Mouse (Mus musculus) limb, embryonic 14.5 days (tissue): Measurements from ENCODE around the gene Kif1b. TPM values are rescaled to one million over a fixed set of nuclear protein-coding genes. Genes with fewer than 3 reads are reported as not detected.
A peak's percentile ranks its signal among the peaks of the same experiment; 100 is the strongest.
"Not testable (repeated sequence)": the region's sequence is repeated elsewhere in the genome, so short reads cannot be mapped to it uniquely, and the experiment has no call there.

Source experiments
- ATAC-seq: fragments of 200-750 bp; cut with Nextera tagmentation; 2 replicates; pipeline ENCODE4 v1.8.0; 2017; ENCODE audit warnings: low read depth, moderate number of reproducible peaks, moderate TSS enrichment; ENCODE audit not compliant: low FRiP score
- DNase-seq: peaks from one replicate; pipeline ENCODE4 v3.0.0-alpha.2; 2015; ENCODE audit warnings: low spot score
- H3K27ac ChIP-seq: fragments of 300-500 bp; sonication (generic); replicated peaks from 2 replicates; pipeline ENCODE4 v1.5.1; 2014; ENCODE audit warnings: low read depth, mild to moderate bottlenecking, low read length, moderate library complexity, mixed read lengths
- H3K27me3 ChIP-seq: fragments of 300-500 bp; sonication (generic); 2 replicates; pipeline ENCODE4 v1.6.1; 2014; ENCODE audit warnings: low read length, mixed read lengths; ENCODE audit not compliant: control insufficient read depth, insufficient read depth
- H3K36me3 ChIP-seq: fragments of 300-500 bp; sonication (generic); 2 replicates; pipeline ENCODE4 v1.6.1; 2014; ENCODE audit warnings: mild to moderate bottlenecking, low read length, moderate library complexity, mixed read lengths; ENCODE audit not compliant: control insufficient read depth, insufficient read depth
- H3K4me1 ChIP-seq: fragments of 300-500 bp; sonication (generic); 2 replicates; pipeline ENCODE4 v1.6.1; 2014; ENCODE audit warnings: antibody characterized with exemption, low read length, mixed read lengths; ENCODE audit not compliant: control insufficient read depth, insufficient read depth
- H3K4me2 ChIP-seq: fragments of 300-500 bp; sonication (generic); replicated peaks from 2 replicates; pipeline ENCODE4 v1.6.1; 2014; ENCODE audit warnings: low read depth, mild to moderate bottlenecking, low read length, moderate library complexity; ENCODE audit not compliant: severe bottlenecking
- H3K4me3 ChIP-seq: fragments of 300-500 bp; sonication (generic); replicated peaks from 2 replicates; pipeline ENCODE4 v1.5.1; 2014; ENCODE audit warnings: low read length
- H3K9ac ChIP-seq: fragments of 300-500 bp; sonication (generic); 2 replicates; pipeline ENCODE4 v1.6.1; 2014; ENCODE audit warnings: mild to moderate bottlenecking, low read depth, low read length, moderate library complexity; ENCODE audit not compliant: severe bottlenecking
- H3K9me3 ChIP-seq: fragments of 300-500 bp; sonication (generic); 2 replicates; pipeline ENCODE4 v1.6.1; 2016; ENCODE audit warnings: low read length; ENCODE audit not compliant: control insufficient read depth
- POLR2A ChIP-seq: fragments of 200-500 bp; IDR thresholded peaks from 2 replicates; pipeline ENCODE4 v1.8.0; 2012; ENCODE audit warnings: inconsistent platforms, mild to moderate bottlenecking, moderate library complexity, borderline replicate concordance; ENCODE audit not compliant: insufficient read depth, insufficient read length; ENCODE audit errors: extremely low read depth
- WGBS: fragments of 180-500 bp; shearing (Covaris S2); extraction: QIAGEN DNeasy Blood & Tissue Kit; methylation state at CpG from one replicate; pipeline ENCODE4 v1.1.7; 2014; 5-methylcytosine and 5-hydroxymethylcytosine counted together
- polyA plus RNA-seq, 2 experiments: library from polyadenylated mRNA; depleted of rRNA in 1 of 2; stranded (reverse) in 1 of 2; unstranded in 1 of 2; fragments of >200 nt; fragmentation: Nextera tagmentation in 1 of 2; extraction: Ambion mirVana in 1 of 2; gene quantifications; 2 replicates each; pipeline versions ENCODE4 v1.2.1 to v1.2.3; 2012 to 2014

Gene Kif1b
- polyA plus RNA-seq, 2 experiments, result 35.0 to 50.3 TPM

- DNase-seq (no peak), ATAC-seq (no peak)
- TF ChIP-seq POLR2A, result no peak
- WGBS, result 67% methylated on average over 7 of the region's 7 CpGs
- no peaks in the 10 kb centered on the region for H3K27me3 ChIP-seq
- H3K9me3 ChIP-seq, result no peaks in the 10 kb centered on the region
- H3K4me3 ChIP-seq, result no peak overlapping the region
- H3K9ac ChIP-seq, result no peak overlapping the region
- H3K4me1 ChIP-seq, result peaks cover 8% of the 10 kb centered on the region
- H3K4me2 ChIP-seq, result no peak overlapping the region
- H3K27ac ChIP-seq, result no peak overlapping the region
- H3K36me3 ChIP-seq, result no peaks in the 10 kb centered on the region
Measured at GRCm38 (mm10) chr4:149170394-149170931, 137.0 kb downstream of the Kif1b start.

GRCm38 (mm10) chr4:149169926-149170325 is 137.6 kb downstream of the Kif1b start:
- H3K27me3 ChIP-seq, H3K27ac ChIP-seq, DNase-seq, H3K4me2 ChIP-seq, H3K36me3 ChIP-seq, H3K4me3 ChIP-seq, H3K9ac ChIP-seq, H3K9me3 ChIP-seq, ATAC-seq: not testable (repeated sequence)
- WGBS, result 84% methylated on average over 7 of the region's 8 CpGs
- H3K4me1 ChIP-seq, result peaks cover 12% of the 10 kb centered on the region

GRCm38 (mm10) chr4:149168016-149168415 is 139.5 kb downstream of the Kif1b start:
- H3K4me1 ChIP-seq, result peaks cover 10% of the 10 kb centered on the region
- H3K4me2 ChIP-seq, result no peak overlapping the region
- no peak overlapping the region for H3K4me3 ChIP-seq
- no peak for ATAC-seq
- no peaks in the 10 kb centered on the region for H3K27me3 ChIP-seq
- H3K9ac ChIP-seq, result no peak overlapping the region
- no peaks in the 10 kb centered on the region for H3K9me3 ChIP-seq
- H3K27ac ChIP-seq, result no peak overlapping the region
- TF ChIP-seq POLR2A, result no peak
- no peak for DNase-seq
- peaks cover 11% of the 10 kb centered on the region for H3K36me3 ChIP-seq
- WGBS, result 77% methylated on average over 2 of the region's 2 CpGs

- ATAC-seq (peak; percentile 62), DNase-seq (no peak)
- Histone ChIP-seq H3K27me3 (no peaks in the 10 kb centered on the region), H3K36me3 (peaks cover 18% of the 10 kb centered on the region), H3K27ac (peak overlapping the region; percentile 77), H3K4me1 (peaks cover 5% of the 10 kb centered on the region; the same call in 1 of the 2 replicates), H3K4me2 (peak overlapping the region; percentile 66), H3K9ac (peak overlapping the region; percentile 81), H3K9me3 (no peaks in the 10 kb centered on the region), H3K4me3 (peak overlapping the region; percentile 75)
- WGBS, result under 1% methylated on average over 27 of the region's 27 CpGs
- no peak for TF ChIP-seq POLR2A
Measured at GRCm38 (mm10) chr4:149166957-149167611, 140.4 kb downstream of the Kif1b start.

- peak; percentile 59; the same call in 1 of the 2 replicates for TF ChIP-seq POLR2A
- Histone ChIP-seq H3K4me3 (peak within 1 kb of the TSS; percentile 75), H3K4me1 (peaks cover 5% of the 10 kb centered on the region; the same call in 1 of the 2 replicates), H3K9me3 (no peaks in the 10 kb centered on the region), H3K4me2 (peak within 1 kb of the TSS; percentile 81), H3K9ac (peak within 1 kb of the TSS; percentile 81), H3K36me3 (peaks cover 23% of the 10 kb centered on the region), H3K27ac (peak within 1 kb of the TSS; percentile 77), H3K27me3 (no peaks in the 10 kb centered on the region)
- DNase-seq, result peak; percentile 98
- peak; percentile 99 for ATAC-seq
- WGBS, result 4% methylated on average over 41 of the region's 59 CpGs
Measured at GRCm38 (mm10) chr4:149166215-149166946, 141.1 kb downstream of the Kif1b start, which contains the start of gene Pgd. Pgd (minus strand) TSS chr4:149166771.
